Mouse (Mus musculus) kidney, adult 2 months (tissue): ENCODE data around the gene Kirrel3.

Experiments used
- CTCF ChIP-seq: fragments of 200-500 bp; conservative IDR thresholded peaks from 2 replicates; pipeline ENCODE4 v1.5.1; 2011; ENCODE audit warnings: low read depth, mild to moderate bottlenecking, control low read depth, low read length, moderate library complexity, mixed read lengths; ENCODE audit not compliant: insufficient read depth, insufficient read length
- POLR2A ChIP-seq: fragments of 200-500 bp; IDR thresholded peaks from one replicate; pipeline ENCODE4 v1.6.1; 2011; ENCODE audit warnings: low read depth, low read length, control low read depth

DNA sequence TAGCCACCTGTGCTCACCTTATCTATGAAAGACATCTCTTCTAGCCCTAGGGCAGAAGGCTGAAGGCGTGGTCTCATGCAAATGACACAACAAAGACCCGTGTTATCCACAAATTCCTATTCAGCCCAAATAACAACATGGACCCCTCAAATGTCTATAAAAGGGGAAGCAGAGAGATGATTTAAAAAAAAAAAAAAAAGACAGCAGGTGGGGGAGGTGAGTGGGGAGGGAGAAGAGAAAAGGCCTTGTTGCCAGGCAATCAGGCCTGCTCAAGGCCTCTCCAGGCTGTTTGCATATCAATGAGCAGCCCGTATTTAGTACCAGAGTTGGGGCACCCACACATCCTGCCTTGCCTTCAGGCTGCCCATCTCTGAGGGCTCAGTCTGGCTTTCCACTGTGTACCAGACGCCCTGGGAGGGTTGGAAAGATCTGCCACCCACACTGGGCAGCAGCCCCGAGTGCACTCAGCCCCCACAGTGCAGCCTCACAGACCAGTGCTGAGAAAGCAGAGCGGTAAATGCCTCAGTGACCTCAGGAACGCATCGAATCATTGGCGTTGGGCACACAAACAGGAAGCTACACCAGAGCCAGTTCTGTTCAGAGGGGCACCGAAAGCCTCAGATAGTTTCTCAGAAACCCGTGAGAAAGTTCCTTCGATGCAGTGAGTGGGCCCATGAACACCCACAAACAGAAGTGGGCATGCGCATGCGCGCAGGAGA lies 510.1 kb downstream of the Kirrel3 start:
- no peak for TF ChIP-seq CTCF
- TF ChIP-seq POLR2A, result no peak
